Mouse (Mus musculus): ENCODE results near the gene Spata13. TPM values are rescaled to one million over a fixed set of nuclear protein-coding genes. Genes with fewer than 3 reads are reported as not detected.

Gene Spata13
- total RNA-seq, 2 experiments from 2014 or later, result 29.9 to 31.4 TPM

- no peak for DNase-seq (ENCODE audit: low spot score in 2 of 2)
These were observed 77.9 kb downstream of the Spata13 start for GRCm38 (mm10) chr14:60711590-60712288.

GRCm38 (mm10) chr14:60712289-60712830 is 78.6 kb downstream of the Spata13 start:
- DNase-seq (ENCODE audit: low spot score in 2 of 2), result no peak

- DNase-seq (ENCODE audit: low spot score in 2 of 2), result no peak
These were observed 81.9 kb downstream of the Spata13 start for GRCm38 (mm10) chr14:60715686-60716085.

GRCm38 (mm10) chr14:60721304-60721703 is 87.5 kb downstream of the Spata13 start:
- no peak for DNase-seq (ENCODE audit: low spot score in 2 of 2)

GRCm38 (mm10) chr14:60721938-60722337 is 88.1 kb downstream of the Spata13 start:
- no peak for DNase-seq (ENCODE audit: low spot score in 2 of 2)

GRCm38 (mm10) chr14:60726091-60726490 is 92.3 kb downstream of the Spata13 start:
- DNase-seq (ENCODE audit: low spot score in 2 of 2), result no peak

- DNase-seq (ENCODE audit: low spot score in 2 of 2), result no peak
These were observed 93.3 kb downstream of the Spata13 start for GRCm38 (mm10) chr14:60727130-60727529.

- no peak for DNase-seq (ENCODE audit: low spot score in 2 of 2)
These were observed 98.3 kb downstream of the Spata13 start for GRCm38 (mm10) chr14:60732081-60732480.

- peak in 1 of 2 experiments; percentile 59 for DNase-seq (ENCODE audit: low spot score in 2 of 2)
These were observed 99.0 kb downstream of the Spata13 start for GRCm38 (mm10) chr14:60732787-60733186.

GRCm38 (mm10) chr14:60733706-60734105 is 99.9 kb downstream of the Spata13 start:
- DNase-seq (ENCODE audit: low spot score in 2 of 2), result no peak

- DNase-seq (ENCODE audit: low spot score in 2 of 2), result no peak
These were observed 101.4 kb downstream of the Spata13 start for GRCm38 (mm10) chr14:60735206-60735605.

GRCm38 (mm10) chr14:60735848-60736547 is 102.2 kb downstream of the Spata13 start:
- no peak for DNase-seq (ENCODE audit: low spot score in 2 of 2)

- no peak for DNase-seq (ENCODE audit: low spot score in 2 of 2)
These were observed 102.9 kb downstream of the Spata13 start for GRCm38 (mm10) chr14:60736591-60737192.

- DNase-seq (ENCODE audit: low spot score in 2 of 2), result no peak
These were observed 103.4 kb downstream of the Spata13 start for GRCm38 (mm10) chr14:60737202-60737611.

- no peak for DNase-seq (ENCODE audit: low spot score in 2 of 2)
These were observed 104.7 kb downstream of the Spata13 start for GRCm38 (mm10) chr14:60738434-60738938.

GRCm38 (mm10) chr14:60739155-60739554 is 105.4 kb downstream of the Spata13 start:
- DNase-seq (ENCODE audit: low spot score in 2 of 2), result no peak

- no peak for DNase-seq (ENCODE audit: low spot score in 2 of 2)
These were observed 105.8 kb downstream of the Spata13 start for GRCm38 (mm10) chr14:60739616-60740015.

GRCm38 (mm10) chr14:60740507-60740906 is 106.7 kb downstream of the Spata13 start:
- no peak for DNase-seq (ENCODE audit: low spot score in 2 of 2)

- DNase-seq (ENCODE audit: low spot score in 2 of 2), result no peak
These were observed 107.2 kb downstream of the Spata13 start for GRCm38 (mm10) chr14:60741033-60741432.

GRCm38 (mm10) chr14:60741490-60741981 is 107.7 kb downstream of the Spata13 start:
- peak; percentile 56 to 68 for DNase-seq (ENCODE audit: low spot score in 2 of 2)

GRCm38 (mm10) chr14:60743681-60744080 is 109.9 kb downstream of the Spata13 start:
- DNase-seq (ENCODE audit: low spot score in 2 of 2), result no peak

- DNase-seq (ENCODE audit: low spot score in 2 of 2), result no peak
These were observed 111.4 kb downstream of the Spata13 start for GRCm38 (mm10) chr14:60745201-60745600.
